Mouse (Mus musculus) lung, postnatal 0 days (tissue): ENCODE measurements around the gene Prss50. TPM values are rescaled to one million over a fixed set of nuclear protein-coding genes. Genes with fewer than 3 reads are reported as not detected.

Experiments
- ATAC-seq: fragments of 200-750 bp; cut with Nextera tagmentation; 2 replicates; pipeline ENCODE4 v1.8.0; 2017; ENCODE audit warnings: moderate library complexity
- DNase-seq: peaks from one replicate; pipeline ENCODE4 v3.0.0-alpha.2; 2016; ENCODE audit warnings: low spot score
- H3K27ac ChIP-seq: fragments of 300-500 bp; sonication (generic); 2 replicates; pipeline ENCODE4 v1.5.1; 2014; ENCODE audit warnings: antibody characterized with exemption, mild to moderate bottlenecking, low read length, mixed read lengths
- H3K27me3 ChIP-seq: fragments of 300-500 bp; sonication (generic); replicated peaks from 2 replicates; pipeline ENCODE4 v1.6.1; 2014; ENCODE audit warnings: low read length, mixed read lengths; ENCODE audit not compliant: insufficient read depth
- H3K36me3 ChIP-seq: fragments of 300-500 bp; sonication (generic); 2 replicates; pipeline ENCODE4 v1.6.1; 2014; ENCODE audit warnings: low read length, mixed read lengths; ENCODE audit not compliant: insufficient read depth
- H3K4me1 ChIP-seq: fragments of 300-500 bp; sonication (generic); 2 replicates; pipeline ENCODE4 v1.6.1; 2014; ENCODE audit warnings: antibody characterized with exemption, low read depth, low read length, mixed read lengths; ENCODE audit not compliant: insufficient read depth
- H3K4me2 ChIP-seq: fragments of 300-500 bp; sonication (generic); replicated peaks from 2 replicates; pipeline ENCODE4 v1.6.1; 2014; ENCODE audit warnings: low read depth, mild to moderate bottlenecking, low read length, moderate library complexity, mixed read lengths
- H3K4me3 ChIP-seq: fragments of 300-500 bp; sonication (generic); 2 replicates; pipeline ENCODE4 v1.5.1; 2014; ENCODE audit warnings: low read depth, low read length
- H3K9ac ChIP-seq: fragments of 300-500 bp; sonication (generic); replicated peaks from 2 replicates; pipeline ENCODE4 v1.6.1; 2014; ENCODE audit warnings: low read depth, mild to moderate bottlenecking
- H3K9me3 ChIP-seq: fragments of 300-500 bp; sonication (generic); 2 replicates; pipeline ENCODE4 v1.6.1; 2016; ENCODE audit warnings: low read length, mixed read lengths
- CTCF ChIP-seq: IDR thresholded peaks from 2 replicates; pipeline ENCODE4 v1.5.1; 2016; ENCODE audit warnings: antibody characterized with exemption, mild to moderate bottlenecking
- EP300 ChIP-seq: IDR thresholded peaks from 2 replicates; pipeline ENCODE4 v1.6.1; 2016; ENCODE audit warnings: antibody characterized with exemption, mild to moderate bottlenecking, control low read depth
- WGBS: fragments of 180-500 bp; shearing (Covaris S2); extraction: QIAGEN DNeasy Blood & Tissue Kit; methylation state at CpG from one replicate; pipeline ENCODE4 v1.1.7; 2014; 5-methylcytosine and 5-hydroxymethylcytosine counted together
- polyA plus RNA-seq: library from polyadenylated mRNA; unstranded; fragments of >200 nt; fragmentation: Nextera tagmentation; extraction: Ambion mirVana; gene quantifications from 2 replicates; pipeline ENCODE4 v1.2.1, GENCODE M21; 2015

Gene Prss50
- polyA plus RNA-seq, 1 experiment from 2014 or later = 0.20 TPM

GRCm38 (mm10) chr9:110825832-110826231 is 31.9 kb upstream of the Prss50 start:
- H3K9ac ChIP-seq = no peak overlapping the region
- H3K4me1 ChIP-seq = no peaks in the 10 kb centered on the region
- ATAC-seq (no peak), DNase-seq (peak; percentile 12)
- no peaks in the 10 kb centered on the region for H3K27me3 ChIP-seq
- H3K9me3 ChIP-seq = no peaks in the 10 kb centered on the region
- no peak overlapping the region for H3K4me3 ChIP-seq
- TF ChIP-seq EP300 (no peak), CTCF (no peak)
- H3K36me3 ChIP-seq = no peaks in the 10 kb centered on the region
- H3K27ac ChIP-seq = no peak overlapping the region
- H3K4me2 ChIP-seq = no peak overlapping the region
- WGBS = 43% methylated on average over 7 of the region's 7 CpGs

- WGBS = 79% methylated on average over 3 of the region's 3 CpGs
- DNase-seq (no peak), ATAC-seq (no peak)
- Histone ChIP-seq H3K4me1 (no peaks in the 10 kb centered on the region), H3K9me3 (no peaks in the 10 kb centered on the region), H3K27me3 (no peaks in the 10 kb centered on the region), H3K9ac (no peak within 1 kb of the TSS), H3K27ac (no peak within 1 kb of the TSS), H3K4me2 (no peak within 1 kb of the TSS), H3K4me3 (no peak within 1 kb of the TSS), H3K36me3 (no peaks in the 10 kb centered on the region)
- TF ChIP-seq CTCF = no peak
- TF ChIP-seq EP300 = no peak
Observed at GRCm38 (mm10) chr9:110826390-110826789, 31.4 kb upstream of the Prss50 start, which contains the start of gene Prss43. Gene Prss43 (plus strand): TSS chr9:110826690.

- no peak overlapping the region for H3K4me3 ChIP-seq
- WGBS = 76% methylated on average over 5 of the region's 5 CpGs
- no peak for ATAC-seq
- no peaks in the 10 kb centered on the region for H3K9me3 ChIP-seq
- no peaks in the 10 kb centered on the region for H3K4me1 ChIP-seq
- no peak overlapping the region for H3K4me2 ChIP-seq
- TF ChIP-seq EP300 = no peak
- TF ChIP-seq CTCF = no peak
- H3K27ac ChIP-seq = no peak overlapping the region
- no peak overlapping the region for H3K9ac ChIP-seq
- no peak for DNase-seq
- no peaks in the 10 kb centered on the region for H3K36me3 ChIP-seq
- H3K27me3 ChIP-seq = no peaks in the 10 kb centered on the region
Observed at GRCm38 (mm10) chr9:110833021-110833420, 24.7 kb upstream of the Prss50 start.

- Histone ChIP-seq H3K27me3 (no peaks in the 10 kb centered on the region), H3K4me3 (no peak within 1 kb of the TSS), H3K9me3 (no peaks in the 10 kb centered on the region), H3K36me3 (no peaks in the 10 kb centered on the region), H3K4me1 (no peaks in the 10 kb centered on the region), H3K9ac (no peak within 1 kb of the TSS), H3K4me2 (no peak within 1 kb of the TSS), H3K27ac (no peak within 1 kb of the TSS)
- DNase-seq = no peak
- 73% methylated on average over 19 of the region's 19 CpGs for WGBS
- TF ChIP-seq EP300 (no peak), CTCF (no peak)
- ATAC-seq = no peak
Observed at GRCm38 (mm10) chr9:110834411-110834810, 23.4 kb upstream of the Prss50 start, which contains the start of gene Prss45. Gene Prss45 (plus strand): TSS chr9:110834588.

GRCm38 (mm10) chr9:110834961-110835360 is 22.8 kb upstream of the Prss50 start:
- ATAC-seq (no peak), DNase-seq (no peak)
- H3K4me3 ChIP-seq = no peak overlapping the region
- H3K27ac ChIP-seq = no peak overlapping the region
- H3K4me1 ChIP-seq = no peaks in the 10 kb centered on the region
- WGBS = 29% methylated on average over 10 of the region's 10 CpGs
- H3K36me3 ChIP-seq = no peaks in the 10 kb centered on the region
- no peaks in the 10 kb centered on the region for H3K27me3 ChIP-seq
- H3K9me3 ChIP-seq = no peaks in the 10 kb centered on the region
- no peak for TF ChIP-seq EP300
- H3K9ac ChIP-seq = no peak overlapping the region
- no peak overlapping the region for H3K4me2 ChIP-seq

- no peaks in the 10 kb centered on the region for H3K9me3 ChIP-seq
- H3K4me1 ChIP-seq = no peaks in the 10 kb centered on the region
- DNase-seq (no peak), ATAC-seq (0 out of 2 replicates have a peak, but pooled peaks have one; percentile 30)
- H3K27me3 ChIP-seq = no peaks in the 10 kb centered on the region
- no peak for TF ChIP-seq CTCF
- WGBS = 53% methylated on average over 2 of the region's 2 CpGs
- no peak overlapping the region for H3K9ac ChIP-seq
- no peak overlapping the region for H3K27ac ChIP-seq
- H3K4me3 ChIP-seq = no peak overlapping the region
- no peak overlapping the region for H3K4me2 ChIP-seq
- H3K36me3 ChIP-seq = no peaks in the 10 kb centered on the region
Observed at GRCm38 (mm10) chr9:110836112-110836511, 21.7 kb upstream of the Prss50 start.

- H3K4me1 ChIP-seq = no peaks in the 10 kb centered on the region; the same call in 1 of the 2 replicates
- H3K27ac ChIP-seq = no peak overlapping the region
Observed at GRCm38 (mm10) chr9:110840905-110841304, 16.9 kb upstream of the Prss50 start.

More at GRCm38 (mm10) chr9:110840905-110841304, 16.9 kb upstream of the Prss50 start:
- no peak for TF ChIP-seq EP300
- no peak for TF ChIP-seq CTCF
- DNase-seq (no peak), ATAC-seq (no peak)
- Histone ChIP-seq H3K9me3 (no peaks in the 10 kb centered on the region), H3K9ac (no peak overlapping the region), H3K4me3 (no peak overlapping the region), H3K27me3 (no peaks in the 10 kb centered on the region), H3K4me2 (no peak overlapping the region), H3K36me3 (no peaks in the 10 kb centered on the region)
- 79% methylated on average over 6 of the region's 6 CpGs for WGBS
